8 mouse cellular contexts compared by ENCODE assay signal in the genomic region with DNA sequence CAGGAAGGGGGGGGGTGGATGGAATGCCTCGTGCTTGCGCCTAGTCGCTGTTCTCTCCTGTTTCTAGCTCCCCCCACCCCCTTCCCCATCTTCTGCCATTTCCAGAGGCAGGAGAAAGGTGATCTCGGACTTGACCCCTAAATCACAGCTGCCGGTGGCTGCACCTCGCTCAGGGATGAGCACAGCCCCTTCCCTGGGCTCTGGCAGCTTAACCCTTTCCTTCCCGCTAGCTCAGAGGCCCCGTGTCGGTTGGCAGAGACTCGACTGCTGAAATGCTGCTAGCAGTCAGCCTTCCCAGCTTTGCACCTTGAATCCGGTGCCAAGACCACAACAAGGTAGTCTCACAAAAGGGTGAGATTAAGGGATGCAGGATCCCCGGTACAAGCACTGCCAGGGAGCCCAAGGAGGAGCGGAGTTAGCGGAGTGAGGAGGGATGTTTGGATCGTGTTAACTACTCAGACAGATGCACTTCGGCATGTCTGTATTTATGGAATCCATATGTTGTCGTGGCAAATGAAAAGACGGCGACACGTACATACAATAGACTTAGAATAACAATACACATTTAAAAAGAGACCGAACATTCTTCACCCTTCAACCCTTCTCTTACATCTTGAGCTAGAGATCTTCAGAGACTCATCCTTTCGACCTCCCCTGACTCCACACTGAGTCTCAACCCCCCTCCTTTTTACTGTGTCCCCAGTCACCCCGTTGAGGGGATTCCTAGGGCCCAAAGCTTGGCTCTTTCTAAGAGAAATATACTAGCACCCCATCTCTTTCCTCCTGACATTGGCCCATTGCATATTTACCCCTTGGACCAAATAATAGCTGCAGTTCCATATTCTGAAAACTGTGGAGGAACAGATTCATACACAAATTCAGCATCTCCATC.
A peak's percentile ranks its signal among the peaks of the same experiment; 100 is the strongest.
DNase-seq lines count a peak whose midpoint lies in the region; ATAC-seq and TF ChIP-seq lines count a peak whose summit lies in the region.
"Had no signal": no experiment of that assay in that cellular context is flagged by ENCODE, and none has a peak within 500 bp of the region (broad histone marks: within the 10 kb centered on the region; RNA-seq: fewer than 3 reads in every experiment).

No protein-coding gene starts in this region.

- H3K4me1 ChIP-seq in lung, embryonic 14.5 days (ENCODE audit: insufficient read depth): peaks cover 12% of the 10 kb centered on the region; the same call in 1 of the 2 replicates
- peaks cover 38% of the 10 kb centered on the region for H3K4me1 ChIP-seq in embryonic facial prominence, embryonic 15.5 days
- H3K4me1 ChIP-seq in intestine, postnatal 0 days (replicated peaks; ENCODE audit: control insufficient read depth, insufficient read depth, low read length): 0 out of 2 replicates have a peak, but pooled peaks cover 3% of the 10 kb centered on the region
- peaks cover 30% of the 10 kb centered on the region for H3K4me1 ChIP-seq in stomach, embryonic 14.5 days (ENCODE audit: control insufficient read depth, insufficient read depth, low read length)

- no peak for ATAC-seq in lung, embryonic 14.5 days (ENCODE audit: insufficient read depth)
- no peak for ATAC-seq in embryonic facial prominence, embryonic 15.5 days (ENCODE audit: insufficient number of reproducible peaks, low FRiP score, low TSS enrichment, low read depth)
- no peak for ATAC-seq in intestine, postnatal 0 days
- ATAC-seq in stomach, embryonic 14.5 days (ENCODE audit: insufficient number of reproducible peaks, insufficient read depth, low FRiP score, low read depth): no peak
- no peak for ATAC-seq in activated CD4-positive, CD25-positive, alpha-beta regulatory T cell, adult 4 months

- WGBS in lung, embryonic 14.5 days: 4% methylated on average over 23 of the region's 23 CpGs
- WGBS in embryonic facial prominence, embryonic 15.5 days: 4% methylated on average over 23 of the region's 23 CpGs
- WGBS in intestine, postnatal 0 days: 27% methylated on average over 23 of the region's 23 CpGs
- 9% methylated on average over 22 of the region's 23 CpGs for WGBS in stomach, embryonic 14.5 days

- peak; percentile 53 for DNase-seq in lung, embryonic 14.5 days
- DNase-seq in lung, postnatal 14 days: no peak
- DNase-seq in urinary bladder, postnatal 4 days (ENCODE audit: low spot score in 2 of 2): no peak
- DNase-seq: left cerebral cortex, postnatal 4 days had no signal

- peak overlapping the region; percentile 61 for H3K4me2 ChIP-seq in lung, embryonic 14.5 days
- H3K4me2 ChIP-seq in embryonic facial prominence, embryonic 15.5 days (replicated peaks): peak overlapping the region; percentile 48
- H3K4me2 ChIP-seq in intestine, postnatal 0 days (replicated peaks; ENCODE audit: low read depth): peak overlapping the region; percentile 30
- peak overlapping the region; percentile 46 for H3K4me2 ChIP-seq in stomach, embryonic 14.5 days (replicated peaks; ENCODE audit: low read depth, low read length)

- no peaks in the 10 kb centered on the region for H3K9me3 ChIP-seq in lung, embryonic 14.5 days (ENCODE audit: low read depth, low read length)
- no peaks in the 10 kb centered on the region for H3K9me3 ChIP-seq in embryonic facial prominence, embryonic 15.5 days (replicated peaks)
- no peaks in the 10 kb centered on the region for H3K9me3 ChIP-seq in intestine, postnatal 0 days (ENCODE audit: control insufficient read depth)
- no peaks in the 10 kb centered on the region for H3K9me3 ChIP-seq in stomach, embryonic 14.5 days (ENCODE audit: control insufficient read depth, low read depth, low read length)

- no peak for TF ChIP-seq CTCF in lung, embryonic 14.5 days (IDR thresholded peaks at IDR 0.05; ENCODE audit: low read depth)
- no peak for TF ChIP-seq CTCF in intestine, postnatal 0 days (IDR thresholded peaks at IDR 0.05; ENCODE audit: low read depth)

- H3K36me3 ChIP-seq in lung, embryonic 14.5 days (ENCODE audit: insufficient read depth): no peaks in the 10 kb centered on the region
- H3K36me3 ChIP-seq in embryonic facial prominence, embryonic 15.5 days: no peaks in the 10 kb centered on the region
- no peaks in the 10 kb centered on the region for H3K36me3 ChIP-seq in intestine, postnatal 0 days (ENCODE audit: control insufficient read depth, insufficient read depth)
- H3K36me3 ChIP-seq in stomach, embryonic 14.5 days (ENCODE audit: control insufficient read depth, insufficient read depth, low read length): no peaks in the 10 kb centered on the region

- peaks cover 35% of the 10 kb centered on the region for H3K27me3 ChIP-seq in lung, embryonic 14.5 days (ENCODE audit: insufficient read depth, low read length)
- peaks cover 50% of the 10 kb centered on the region for H3K27me3 ChIP-seq in embryonic facial prominence, embryonic 15.5 days
- peaks cover 53% of the 10 kb centered on the region for H3K27me3 ChIP-seq in intestine, postnatal 0 days (replicated peaks; ENCODE audit: control insufficient read depth, insufficient read depth, low read length)
- 0 out of 2 replicates have a peak, but pooled peaks cover 4% of the 10 kb centered on the region for H3K27me3 ChIP-seq in stomach, embryonic 14.5 days (ENCODE audit: control insufficient read depth, insufficient read depth, low read length)

- peak overlapping the region; percentile 26; the same call in 1 of the 2 replicates for H3K27ac ChIP-seq in lung, embryonic 14.5 days (ENCODE audit: low read depth)
- H3K27ac ChIP-seq in embryonic facial prominence, embryonic 15.5 days (replicated peaks): 0 out of 2 replicates have a peak overlapping the region, but pooled peaks have one; percentile 31
- H3K27ac ChIP-seq in intestine, postnatal 0 days (ENCODE audit: low read depth, low read length): no peak overlapping the region
- H3K27ac ChIP-seq in stomach, embryonic 14.5 days (ENCODE audit: low read length): no peak overlapping the region

- peak overlapping the region; percentile 40 for H3K9ac ChIP-seq in lung, embryonic 14.5 days
- H3K9ac ChIP-seq in embryonic facial prominence, embryonic 15.5 days: no peak overlapping the region
- no peak overlapping the region; the same call in 1 of the 2 replicates for H3K9ac ChIP-seq in intestine, postnatal 0 days (ENCODE audit: low read depth, low read length)
- H3K9ac ChIP-seq in stomach, embryonic 14.5 days (replicated peaks; ENCODE audit: low read depth, low read length): 0 out of 2 replicates have a peak overlapping the region, but pooled peaks have one; percentile 3

- peak overlapping the region; percentile 29 for H3K4me3 ChIP-seq in lung, embryonic 14.5 days (ENCODE audit: low read depth, low read length)
- peak overlapping the region; percentile 19 for H3K4me3 ChIP-seq in embryonic facial prominence, embryonic 15.5 days (replicated peaks)
- H3K4me3 ChIP-seq in intestine, postnatal 0 days (ENCODE audit: low read depth, low read length): no peak overlapping the region
- peak overlapping the region; percentile 18; the same call in 1 of the 2 replicates for H3K4me3 ChIP-seq in stomach, embryonic 14.5 days (ENCODE audit: low read depth, low read length)

Comparison
In these comparisons a context has a peak if more than half of its experiments do, and no peak if none do; other contexts are left out.
1. H3K27ac ChIP-seq: peak in lung, embryonic 14.5 days (single experiment) and embryonic facial prominence, embryonic 15.5 days (single experiment); none in intestine, postnatal 0 days (single experiment) and stomach, embryonic 14.5 days (single experiment).
2. H3K9ac ChIP-seq: peak in lung, embryonic 14.5 days (single experiment) and stomach, embryonic 14.5 days (single experiment); none in embryonic facial prominence, embryonic 15.5 days (single experiment) and intestine, postnatal 0 days (single experiment).
3. Peak in every context shown above with its lines, with median percentiles within 50 percentile points of each other: H3K4me2 ChIP-seq.